Mouse (Mus musculus): Measurements from ENCODE around the gene Cst12.
"Not testable (repeated sequence)": the region's sequence is repeated elsewhere in the genome, so short reads cannot be mapped to it uniquely, and the experiment has no call there.

The Cst12 gene

DNA sequence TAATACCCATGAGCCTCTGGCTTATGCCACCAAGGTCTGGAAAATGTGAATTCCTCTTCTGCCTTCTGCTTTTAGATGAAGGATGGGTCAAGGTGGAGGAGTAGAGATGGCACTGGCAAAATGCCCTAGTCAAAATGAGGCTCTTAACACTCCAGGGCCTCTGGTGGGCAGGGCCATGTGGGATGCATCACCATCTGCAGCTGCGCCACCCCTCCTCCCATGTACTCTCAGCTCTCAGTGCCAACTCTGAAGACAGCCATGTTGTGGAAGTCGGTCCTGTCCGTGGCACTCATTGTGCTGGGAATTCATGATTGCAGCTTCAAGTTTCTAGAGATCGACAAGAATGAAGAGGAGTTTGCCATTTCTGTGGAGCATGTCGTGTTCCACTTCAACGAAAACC is at the start of gene Cst12:
Gene Cst12, plus strand, starts transcription at position 220 of the 400 bp plus-strand sequence.
- DNase-seq (ENCODE audit: low spot score in 2 of 2) = no peak

DNA sequence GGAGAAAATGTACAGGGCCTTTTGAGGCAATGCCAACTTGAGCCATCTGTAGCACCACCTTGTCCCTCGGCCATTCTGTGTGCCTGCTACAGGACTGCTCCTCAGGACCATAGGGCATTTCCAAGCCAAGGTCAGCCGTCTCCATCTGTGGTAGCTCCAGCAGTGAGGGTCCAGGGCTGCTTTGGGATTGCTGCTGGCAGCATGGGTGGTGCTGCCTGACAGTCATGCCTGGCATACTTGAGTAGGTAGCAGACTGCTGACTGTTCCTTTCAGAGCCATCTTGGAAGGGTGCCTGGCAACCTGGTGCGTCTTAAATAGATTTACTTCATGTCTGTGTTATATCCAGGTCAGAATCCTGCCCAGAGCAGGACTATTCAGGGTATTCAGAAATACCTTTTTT is 46.2 kb upstream of the Cst12 start:
- DNase-seq (ENCODE audit: low spot score in 2 of 2) = no peak

GRCm38 (mm10) chr2:148743846-148744407 is 45.2 kb upstream of the Cst12 start:
- DNase-seq (ENCODE audit: low spot score in 2 of 2) = no peak

GRCm38 (mm10) chr2:148750058-148750457 is 39.1 kb upstream of the Cst12 start, which contains the start of gene Cstl1:
Gene Cstl1 (plus strand): TSS chr2:148750358.
- DNase-seq (ENCODE audit: low spot score in 2 of 2) = no peak

DNA sequence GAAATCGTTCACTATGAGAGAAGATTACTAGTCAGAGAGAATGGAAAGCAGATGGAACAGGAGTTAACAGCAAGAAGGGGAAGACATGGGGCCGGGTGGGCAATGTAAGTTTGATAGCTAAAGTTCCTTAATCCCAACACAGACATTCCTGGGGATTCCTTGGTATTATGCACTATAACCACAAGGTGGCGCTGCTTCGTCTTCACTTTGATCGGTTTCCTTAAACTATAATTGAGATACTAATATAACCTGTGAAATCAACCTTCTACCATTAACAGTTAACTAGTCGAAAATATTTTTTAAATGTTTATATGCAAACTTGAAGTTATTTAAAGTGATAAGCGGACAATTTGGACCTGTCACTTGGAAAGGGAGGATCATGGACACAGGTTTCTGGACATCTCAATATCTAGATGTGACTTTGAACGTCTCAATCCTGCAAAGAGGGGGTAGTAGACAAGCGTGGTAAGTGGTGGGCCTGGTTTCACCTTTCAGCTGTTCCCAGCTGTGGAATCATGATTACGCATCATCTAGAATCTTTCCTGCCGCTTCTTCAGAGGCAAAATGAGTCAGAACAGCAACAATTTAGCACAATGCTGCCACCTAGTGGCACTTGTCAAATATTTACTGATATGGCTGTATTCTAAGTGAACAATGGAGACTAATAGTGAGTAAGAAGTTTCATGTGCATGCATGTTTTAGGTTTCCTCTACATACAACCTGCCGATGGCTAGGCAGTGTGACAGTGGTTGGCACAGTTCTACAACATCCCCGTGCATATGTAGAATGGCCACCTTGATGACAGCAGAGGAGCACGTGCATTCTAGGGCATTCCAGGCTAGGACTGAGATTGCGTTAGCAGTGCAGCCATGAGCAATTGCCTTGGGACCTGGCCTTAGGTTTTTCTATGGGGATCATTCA is 37.0 kb upstream of the Cst12 start:
- peak; percentile 56 to 72 for DNase-seq (ENCODE audit: low spot score in 2 of 2)

GRCm38 (mm10) chr2:148754310-148754846 is 34.8 kb upstream of the Cst12 start:
- no peak for DNase-seq (ENCODE audit: low spot score in 2 of 2)

GRCm38 (mm10) chr2:148763648-148764388 is 25.3 kb upstream of the Cst12 start:
- DNase-seq (ENCODE audit: low spot score in 2 of 2) = peak; percentile 73

- not testable (repeated sequence) for DNase-seq (ENCODE audit: low spot score in 2 of 2)
Measured at GRCm38 (mm10) chr2:148771397-148771796, 17.8 kb upstream of the Cst12 start, which contains the start of gene Cst11. Gene Cst11 (minus strand): TSS chr2:148771497.

- DNase-seq (ENCODE audit: low spot score in 2 of 2) = no peak
Measured at GRCm38 (mm10) chr2:148781709-148782108, 7.5 kb upstream of the Cst12 start, which contains the start of gene 8030411F24Rik. Gene 8030411F24Rik (plus strand): TSS chr2:148782009.

DNA sequence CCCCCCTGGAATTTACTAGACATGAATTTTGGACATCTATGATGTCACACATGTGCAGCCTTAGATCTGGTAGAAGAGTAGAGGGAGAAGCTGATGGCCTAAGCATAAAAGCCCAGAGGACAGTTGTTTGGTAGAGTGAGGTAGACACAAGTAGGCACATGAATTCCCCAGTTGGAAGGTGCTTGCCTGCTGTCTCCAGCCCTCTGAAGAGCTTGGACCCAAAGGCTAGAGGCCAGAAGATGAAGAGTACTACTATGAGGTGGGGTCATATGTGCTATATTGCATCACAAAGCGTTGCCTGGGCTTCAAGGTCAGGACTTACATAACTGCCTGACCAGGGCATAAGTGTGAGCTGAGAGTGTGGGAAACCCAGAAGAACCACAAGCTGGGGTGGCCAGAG is 9.3 kb downstream of the Cst12 start, which contains the start of gene Cst8:
Gene Cst8, plus strand, starts transcription at position 301 of the 400 bp plus-strand sequence.
- DNase-seq (ENCODE audit: low spot score in 2 of 2) = no peak

- DNase-seq (ENCODE audit: low spot score in 2 of 2) = no peak
Measured at GRCm38 (mm10) chr2:148801491-148801921, 12.3 kb downstream of the Cst12 start.

DNA sequence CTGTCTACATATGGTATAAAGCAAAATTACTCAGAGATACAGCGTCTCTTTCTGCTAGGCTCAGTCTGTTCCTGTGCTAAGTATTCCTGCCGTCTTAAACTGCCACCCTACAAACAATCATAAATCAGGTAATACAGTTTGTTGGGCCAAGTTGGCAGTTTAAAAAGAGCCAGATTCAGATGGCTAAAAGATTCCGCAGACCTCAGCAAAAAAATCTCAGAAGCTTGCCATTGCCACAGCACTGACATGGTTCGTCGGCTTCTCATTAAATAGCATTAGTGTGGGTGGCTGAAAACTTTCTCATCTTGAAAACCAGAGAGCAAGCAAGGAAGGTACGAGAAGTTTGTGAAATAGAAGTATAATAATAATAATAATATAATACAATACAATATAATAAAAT is 17.5 kb downstream of the Cst12 start:
- no peak for DNase-seq (ENCODE audit: low spot score in 2 of 2)

GRCm38 (mm10) chr2:148819909-148820308 is 30.7 kb downstream of the Cst12 start, which contains the start of gene Cst13:
Gene Cst13 (plus strand): TSS chr2:148820081.
- DNase-seq (ENCODE audit: low spot score in 2 of 2) = no peak

- DNase-seq (ENCODE audit: low spot score in 2 of 2) = no peak
Measured at GRCm38 (mm10) chr2:148825986-148826385, 36.8 kb downstream of the Cst12 start.

DNA sequence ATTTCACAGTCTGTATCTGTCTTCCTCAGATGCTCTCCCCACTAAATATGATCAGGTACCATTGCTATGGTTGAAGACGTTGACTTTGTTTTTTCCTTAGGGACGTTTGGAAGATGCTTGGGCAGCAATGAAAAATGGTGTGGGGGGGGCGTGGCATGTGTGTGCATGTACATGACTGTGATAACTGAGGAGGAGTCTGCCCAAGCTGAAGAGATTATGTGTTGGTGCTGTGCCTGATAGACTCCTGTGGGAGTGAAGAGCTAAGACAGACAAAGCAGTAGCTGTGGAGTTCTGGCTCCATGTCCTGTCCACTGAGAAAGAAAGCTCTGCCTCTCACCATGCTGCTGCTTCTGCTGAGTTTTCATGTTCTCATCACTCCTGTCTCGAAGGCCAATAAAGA is 45.8 kb downstream of the Cst12 start, which contains the start of gene Cst9:
Gene Cst9, plus strand, starts transcription at position 236 of the 400 bp plus-strand sequence.
- no peak for DNase-seq (ENCODE audit: low spot score in 2 of 2)

DNA sequence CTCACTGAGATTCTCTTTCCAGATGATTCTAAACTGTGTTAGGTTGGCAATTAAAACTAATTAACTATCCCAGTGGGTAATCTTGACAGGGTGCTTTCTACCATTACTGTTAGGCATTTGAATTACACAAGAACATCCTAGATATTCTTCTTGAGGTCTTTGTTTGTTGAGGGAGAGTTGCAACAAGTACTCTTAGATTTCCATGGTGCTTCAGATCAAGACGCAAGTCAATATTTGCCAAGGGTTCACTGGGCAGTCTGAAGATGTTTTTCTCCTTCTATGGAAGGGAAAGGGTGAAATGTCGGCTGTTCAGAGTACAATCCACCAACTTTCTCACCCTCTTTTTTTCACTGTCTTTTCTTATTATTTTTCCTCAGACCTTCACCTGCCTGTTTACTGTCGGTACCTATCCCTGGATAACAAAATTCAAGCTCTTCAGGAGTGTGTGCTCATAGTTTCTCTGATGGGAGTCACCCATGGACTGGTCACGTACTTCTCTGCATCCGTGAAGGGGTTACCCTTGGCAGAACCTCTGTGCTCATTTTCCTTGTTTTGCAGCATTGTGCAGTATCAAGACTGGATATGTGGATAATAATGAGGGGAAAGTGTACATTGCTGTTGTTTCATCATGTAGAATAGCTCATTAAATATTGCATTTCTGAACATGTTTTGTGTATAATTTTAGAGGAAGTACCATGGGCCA is 49.1 kb downstream of the Cst12 start:
- DNase-seq (ENCODE audit: low spot score in 2 of 2) = no peak

DNA sequence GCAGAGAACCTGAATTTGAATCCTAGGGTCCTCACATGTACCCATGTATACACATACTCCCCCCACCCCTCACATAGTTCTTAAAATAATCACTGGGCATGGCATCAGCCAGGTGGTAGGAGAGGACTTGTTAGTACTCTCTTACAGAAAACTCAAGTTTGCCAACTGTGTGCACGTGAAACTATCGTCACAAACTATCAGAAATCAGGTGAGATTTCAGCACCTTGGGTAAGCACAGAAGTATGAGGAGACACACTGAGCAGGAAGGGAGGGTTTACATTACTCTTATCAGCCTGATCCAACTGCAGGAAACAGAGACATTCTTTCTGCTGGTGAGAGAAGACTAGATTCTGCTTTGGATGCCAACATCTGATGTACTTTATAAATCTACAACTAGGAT is 50.1 kb downstream of the Cst12 start:
- no peak for DNase-seq (ENCODE audit: low spot score in 2 of 2)

Measured in spleen, postnatal 36 days (tissue).